Mouse (Mus musculus) spleen, embryonic (tissue): ENCODE measurements around the gene Il5ra.

Experiments
- CTCF ChIA-PET: fragments of 350-600 bp; sonication (Branson Sonifier 250); formaldehyde crosslinking; loops from one replicate; lab custom pipeline; 2022; lab: Charles Lee

The Il5ra gene

GRCm38 (mm10) chr6:106740244-106740825 lies 8.5 kb downstream of the Il5ra start:
- CTCF ChIA-PET: interaction anchor here (0.6 kb wide), 1 partner anchor 8 kb away, joined by 4 read pairs; no protein-coding TSS in a partner anchor

DNA sequence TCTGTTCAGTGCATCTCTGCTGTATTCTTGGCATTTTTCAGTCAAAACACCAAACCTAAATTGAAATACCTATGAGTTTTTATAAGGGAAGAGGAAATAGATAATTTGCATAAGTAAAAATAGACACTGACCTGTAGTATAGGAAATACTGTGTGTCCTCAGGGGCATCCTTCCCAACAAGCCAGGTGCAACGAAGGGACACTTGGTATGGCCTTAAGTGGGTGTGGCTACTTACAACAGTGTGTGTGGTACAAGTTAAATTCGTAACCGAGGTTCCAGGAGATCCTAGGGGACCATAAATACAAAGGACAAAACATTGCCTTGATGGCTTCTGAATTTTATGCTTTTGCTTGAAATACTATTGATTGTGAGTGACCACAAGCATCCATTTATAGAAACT lies 10.6 kb downstream of the Il5ra start:
- CTCF ChIA-PET: no interaction called here

DNA sequence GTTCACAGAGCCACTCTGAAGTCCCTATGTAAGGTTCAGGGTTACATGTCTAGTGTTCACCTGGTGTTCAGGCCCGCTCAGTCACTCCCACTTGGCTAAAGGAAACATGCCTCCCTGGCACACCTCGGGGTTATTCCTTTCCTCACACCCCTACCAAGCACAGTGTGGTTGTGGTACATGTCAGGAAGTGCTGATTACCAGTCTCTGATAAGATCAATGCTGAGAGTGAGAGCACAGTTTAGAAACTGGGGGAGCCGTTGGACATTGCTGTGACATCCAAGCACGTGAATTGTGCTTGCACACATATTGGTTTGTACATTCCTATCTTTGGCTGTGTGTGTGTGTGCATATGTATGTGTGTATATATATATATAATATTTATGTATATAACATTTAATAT lies 16.3 kb downstream of the Il5ra start:
- CTCF ChIA-PET: no interaction called here

- CTCF ChIA-PET: no interaction called here
Measured at GRCm38 (mm10) chr6:106729682-106730314, 19.0 kb downstream of the Il5ra start.

GRCm38 (mm10) chr6:106727703-106728102 lies 21.1 kb downstream of the Il5ra start:
- CTCF ChIA-PET: interaction anchor here (0.7 kb wide), 1 partner anchor 26 kb away, joined by 3 read pairs; no protein-coding TSS in a partner anchor

DNA sequence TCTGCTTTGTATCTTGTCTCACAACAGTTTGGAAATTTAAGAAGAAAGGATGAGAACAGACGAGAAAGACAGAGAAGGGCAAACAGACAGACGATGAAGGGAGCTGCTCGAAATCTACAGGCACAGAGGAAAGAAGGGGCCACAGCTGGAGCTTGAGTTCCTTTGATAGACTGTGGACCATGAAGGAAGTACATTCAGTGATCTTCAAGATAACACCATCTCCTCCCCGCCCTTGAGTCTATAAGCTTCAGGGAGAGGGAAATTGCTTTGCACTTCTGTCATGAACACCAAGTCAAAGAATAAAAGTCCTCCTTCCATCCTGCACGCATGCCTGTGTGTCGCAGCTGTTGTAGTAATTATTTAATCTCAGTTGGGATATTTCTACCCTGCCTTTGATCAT lies 22.8 kb downstream of the Il5ra start:
- CTCF ChIA-PET: no interaction called here

- CTCF ChIA-PET: no interaction called here
Measured at GRCm38 (mm10) chr6:106725642-106726041, 23.2 kb downstream of the Il5ra start.

- CTCF ChIA-PET: no interaction called here
Measured at GRCm38 (mm10) chr6:106705506-106706035, 43.3 kb downstream of the Il5ra start.

DNA sequence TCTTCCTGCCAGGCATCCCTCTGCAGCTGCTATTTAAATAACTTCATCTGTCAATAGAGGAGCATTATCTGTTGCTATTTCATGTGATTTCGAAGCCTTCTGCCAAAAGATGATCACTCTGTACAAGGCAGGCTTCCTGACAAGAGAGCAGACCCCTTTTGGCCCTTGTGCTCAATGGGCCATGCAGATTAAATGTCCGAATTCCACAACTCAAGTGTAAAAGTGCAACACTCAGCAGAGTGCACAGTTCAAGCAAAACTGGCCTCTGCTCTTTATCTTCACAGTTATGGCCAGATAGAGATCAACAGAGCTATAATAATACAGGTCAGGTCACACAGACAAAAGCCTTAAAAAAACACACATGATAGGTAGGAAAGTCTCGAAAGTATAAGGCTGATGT lies 46.9 kb downstream of the Il5ra start:
- CTCF ChIA-PET: no interaction called here

DNA sequence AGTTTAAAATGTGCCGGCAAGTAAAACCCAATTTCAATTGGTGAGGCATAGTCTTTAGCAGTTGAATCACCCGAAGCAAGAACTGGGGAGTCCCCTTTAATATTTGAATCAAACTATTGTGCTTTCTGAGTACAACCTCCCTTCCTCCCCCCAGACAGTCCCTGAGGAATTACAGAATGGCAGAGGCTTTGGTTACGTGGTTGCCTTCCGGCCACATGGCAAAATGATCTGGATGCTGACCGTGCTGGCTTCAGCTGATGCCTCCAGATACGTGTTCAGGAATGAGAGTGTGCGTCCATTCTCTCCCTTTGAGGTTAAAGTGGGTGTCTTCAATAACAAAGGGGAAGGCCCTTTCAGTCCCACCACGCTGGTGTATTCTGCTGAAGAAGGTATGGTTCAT lies 73.3 kb downstream of the Il5ra start:
- CTCF ChIA-PET: no interaction called here

GRCm38 (mm10) chr6:106663780-106664651 lies 84.8 kb downstream of the Il5ra start:
- CTCF ChIA-PET: interaction anchor here (0.5 kb wide), 1 partner anchor 89 kb away, joined by 10 read pairs; no protein-coding TSS in a partner anchor
